Mouse (Mus musculus) intestine, postnatal 0 days (tissue): ENCODE measurements around the gene Pou2f1. TPM values are rescaled to one million over a fixed set of nuclear protein-coding genes. Genes with fewer than 3 reads are reported as not detected.
"Not testable (repeated sequence)": the region's sequence is repeated elsewhere in the genome, so short reads cannot be mapped to it uniquely, and the experiment has no call there.

ENCODE experiments used
- ATAC-seq: fragments of 200-750 bp; cut with Nextera tagmentation; 2 replicates; pipeline ENCODE4 v1.8.0; 2017; ENCODE audit warnings: mild to moderate bottlenecking, moderate TSS enrichment, moderate library complexity
- H3K27ac ChIP-seq: fragments of 300-500 bp; sonication (generic); 2 replicates; pipeline ENCODE4 v1.5.1; 2014; ENCODE audit warnings: mild to moderate bottlenecking, low read depth, low read length, moderate library complexity
- H3K27me3 ChIP-seq: fragments of 300-500 bp; sonication (generic); replicated peaks from 2 replicates; pipeline ENCODE4 v1.6.1; 2014; ENCODE audit warnings: low read length, mixed read lengths; ENCODE audit not compliant: control insufficient read depth, insufficient read depth
- H3K36me3 ChIP-seq: fragments of 300-500 bp; sonication (generic); 2 replicates; pipeline ENCODE4 v1.6.1; 2014; ENCODE audit warnings: mild to moderate bottlenecking, moderate library complexity; ENCODE audit not compliant: control insufficient read depth, insufficient read depth
- H3K4me1 ChIP-seq: fragments of 300-500 bp; sonication (generic); replicated peaks from 2 replicates; pipeline ENCODE4 v1.6.1; 2014; ENCODE audit warnings: antibody characterized with exemption, low read length, mixed read lengths; ENCODE audit not compliant: control insufficient read depth, insufficient read depth
- H3K4me2 ChIP-seq: fragments of 300-500 bp; sonication (generic); replicated peaks from 2 replicates; pipeline ENCODE4 v1.6.1; 2014; ENCODE audit warnings: low read depth, mild to moderate bottlenecking, moderate library complexity
- H3K4me3 ChIP-seq: fragments of 300-500 bp; sonication (generic); 2 replicates; pipeline ENCODE4 v1.5.1; 2014; ENCODE audit warnings: low read depth, low read length
- H3K9ac ChIP-seq: fragments of 300-500 bp; sonication (generic); 2 replicates; pipeline ENCODE4 v1.6.1; 2014; ENCODE audit warnings: mild to moderate bottlenecking, low read depth, low read length
- H3K9me3 ChIP-seq: fragments of 300-500 bp; sonication (generic); 2 replicates; pipeline ENCODE4 v1.6.1; 2016; ENCODE audit warnings: mixed run types; ENCODE audit not compliant: control insufficient read depth
- CTCF ChIP-seq: sonication (generic); IDR thresholded peaks from 2 replicates; pipeline ENCODE4 v1.5.1; 2016; ENCODE audit warnings: low read depth, mild to moderate bottlenecking, control low read depth, antibody characterized with exemption, moderate library complexity
- WGBS: fragments of 180-500 bp; shearing (Covaris S2); extraction: QIAGEN DNeasy Blood & Tissue Kit; methylation state at CpG from one replicate; pipeline ENCODE4 v1.1.7; 2014; 5-methylcytosine and 5-hydroxymethylcytosine counted together
- polyA plus RNA-seq: library from polyadenylated mRNA; unstranded; fragments of >200 nt; fragmentation: Nextera tagmentation; extraction: Ambion mirVana; gene quantifications from 2 replicates; pipeline ENCODE4 v1.2.1, GENCODE M21; 2015

The Pou2f1 gene
- polyA plus RNA-seq, 1 experiment from 2014 or later = 6.1 TPM

GRCm38 (mm10) chr1:166000601-166001120 is 1.8 kb downstream of the Pou2f1 start:
- 21% methylated on average over 7 of the region's 7 CpGs for WGBS
- H3K27ac ChIP-seq = peak overlapping the region; percentile 95
- no peaks in the 10 kb centered on the region for H3K27me3 ChIP-seq
- H3K4me1 ChIP-seq = no peaks in the 10 kb centered on the region; the same call in 1 of the 2 replicates
- peak overlapping the region; percentile 95; the same call in 1 of the 2 replicates for H3K9ac ChIP-seq
- no peak for TF ChIP-seq CTCF
- H3K4me3 ChIP-seq = peak overlapping the region; percentile 98
- no peaks in the 10 kb centered on the region for H3K9me3 ChIP-seq
- H3K4me2 ChIP-seq = peak overlapping the region; percentile 98
- no peaks in the 10 kb centered on the region for H3K36me3 ChIP-seq
- ATAC-seq = no peak

GRCm38 (mm10) chr1:165999709-166000108 is 2.8 kb downstream of the Pou2f1 start:
- 58% methylated on average over 1 of the region's 1 CpGs for WGBS
- Histone ChIP-seq H3K9ac (no peak overlapping the region), H3K27ac (no peak overlapping the region), H3K36me3 (no peaks in the 10 kb centered on the region), H3K4me1 (no peaks in the 10 kb centered on the region; the same call in 1 of the 2 replicates), H3K4me2 (no peak overlapping the region), H3K4me3 (no peak overlapping the region), H3K9me3 (no peaks in the 10 kb centered on the region), H3K27me3 (no peaks in the 10 kb centered on the region)
- ATAC-seq = no peak
- TF ChIP-seq CTCF = no peak

- 73% methylated on average over 7 of the region's 7 CpGs for WGBS
- H3K4me2 ChIP-seq = peak overlapping the region; percentile 4; the same call in 1 of the 2 replicates
- H3K9me3 ChIP-seq = no peaks in the 10 kb centered on the region
Observed at GRCm38 (mm10) chr1:165995661-165996055, 6.8 kb downstream of the Pou2f1 start.

GRCm38 (mm10) chr1:165995011-165995660 is 7.3 kb downstream of the Pou2f1 start:
- 90% methylated on average over 6 of the region's 7 CpGs for WGBS

More at GRCm38 (mm10) chr1:165995661-165996055, 6.8 kb downstream of the Pou2f1 start:
- Histone ChIP-seq H3K36me3 (no peaks in the 10 kb centered on the region), H3K9ac (no peak overlapping the region), H3K27ac (no peak overlapping the region), H3K4me1 (no peaks in the 10 kb centered on the region; the same call in 1 of the 2 replicates), H3K4me3 (no peak overlapping the region), H3K27me3 (no peaks in the 10 kb centered on the region)
- no peak for ATAC-seq
- no peak for TF ChIP-seq CTCF

GRCm38 (mm10) chr1:165994279-165994678 is 8.2 kb downstream of the Pou2f1 start:
- no peak overlapping the region for H3K4me3 ChIP-seq
- no peaks in the 10 kb centered on the region for H3K36me3 ChIP-seq
- ATAC-seq = no peak
- H3K4me1 ChIP-seq = no peaks in the 10 kb centered on the region
- H3K4me2 ChIP-seq = no peak overlapping the region
- no peak for TF ChIP-seq CTCF
- 61% methylated on average over 1 of the region's 1 CpGs for WGBS
- H3K9me3 ChIP-seq = no peaks in the 10 kb centered on the region
- H3K27me3 ChIP-seq = no peaks in the 10 kb centered on the region
- no peak overlapping the region for H3K9ac ChIP-seq
- no peak overlapping the region for H3K27ac ChIP-seq

More at GRCm38 (mm10) chr1:165995011-165995660, 7.3 kb downstream of the Pou2f1 start:
- not testable (repeated sequence) for H3K9me3 ChIP-seq, H3K4me3 ChIP-seq, H3K4me1 ChIP-seq, H3K9ac ChIP-seq, H3K27ac ChIP-seq, H3K36me3 ChIP-seq, H3K4me2 ChIP-seq, H3K27me3 ChIP-seq, ATAC-seq

- no peaks in the 10 kb centered on the region for H3K9me3 ChIP-seq
- 0 out of 2 replicates have a peak, but pooled peaks cover 2% of the 10 kb centered on the region for H3K4me1 ChIP-seq
- no peaks in the 10 kb centered on the region for H3K36me3 ChIP-seq
- no peak overlapping the region for H3K27ac ChIP-seq
- no peak for ATAC-seq
- H3K9ac ChIP-seq = no peak overlapping the region
- WGBS = 80% methylated on average over 6 of the region's 6 CpGs
- no peak overlapping the region for H3K4me3 ChIP-seq
- no peaks in the 10 kb centered on the region for H3K27me3 ChIP-seq
- no peak for TF ChIP-seq CTCF
- no peak overlapping the region for H3K4me2 ChIP-seq
Observed at GRCm38 (mm10) chr1:165993270-165994156, 9.0 kb downstream of the Pou2f1 start.
